Mouse (Mus musculus) splenic B cell, adult 2 months (primary cell): Measurements from ENCODE around the gene Tspan4.

Experiments used
- DNase-seq: peaks from one replicate; pipeline ENCODE4 v3.0.0-alpha.2; 2011; ENCODE audit warnings: low read depth, low spot score
- H3K27me3 ChIP-seq: 2 replicates; pipeline ENCODE4 v1.6.1; 2012; ENCODE audit warnings: mild to moderate bottlenecking, low read length, moderate library complexity, mixed read lengths; ENCODE audit not compliant: control insufficient read depth, poor library complexity, insufficient read depth, severe bottlenecking
- H3K36me3 ChIP-seq: 2 replicates; pipeline ENCODE4 v1.6.1; 2012; ENCODE audit warnings: mild to moderate bottlenecking, low read length, moderate library complexity, mixed read lengths; ENCODE audit not compliant: control insufficient read depth, poor library complexity, insufficient read depth, severe bottlenecking

Tspan4 gene

DNA sequence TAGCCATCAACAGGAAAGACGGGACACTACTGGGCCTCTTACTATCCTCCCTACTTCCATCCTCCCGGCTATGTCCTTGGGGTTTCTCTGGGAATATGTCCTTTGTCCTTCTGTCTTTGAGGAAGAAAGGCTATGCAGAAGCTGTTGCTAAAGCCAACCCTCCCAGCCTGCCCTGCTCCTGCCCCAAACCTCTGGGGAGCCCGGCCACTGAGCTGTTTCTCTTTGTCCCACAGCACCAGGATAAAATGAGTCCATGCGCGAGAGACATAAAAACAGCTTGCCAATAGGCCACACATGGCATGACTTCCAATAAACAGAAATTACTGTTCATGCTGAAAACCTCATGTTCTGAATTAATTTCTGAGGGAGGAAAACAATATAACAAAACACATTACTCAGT lies 43.3 kb downstream of the Tspan4 start:
- Histone ChIP-seq H3K27me3 (no peaks in the 10 kb centered on the region), H3K36me3 (no peaks in the 10 kb centered on the region)
- DNase-seq, result no peak

DNA sequence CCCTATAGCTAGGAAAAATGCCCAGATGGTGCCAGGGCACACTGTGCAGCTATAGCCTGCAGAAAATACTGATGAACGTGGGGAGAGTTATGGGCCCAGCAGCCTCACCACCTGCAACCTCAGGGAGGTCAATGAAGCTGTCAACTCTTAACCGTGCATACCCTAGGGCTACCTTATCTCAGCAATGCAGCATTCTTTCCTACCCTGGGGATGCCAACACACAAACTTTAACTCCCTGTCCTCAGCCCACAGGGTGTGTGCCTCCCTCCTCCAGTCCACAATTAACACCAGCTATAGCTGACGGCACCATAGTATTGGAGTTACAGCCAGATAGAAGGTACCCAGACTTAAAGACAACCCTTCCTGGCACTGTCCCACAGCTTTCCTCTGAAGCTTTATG lies 43.9 kb downstream of the Tspan4 start:
- H3K36me3 ChIP-seq, result no peaks in the 10 kb centered on the region
- H3K27me3 ChIP-seq, result no peaks in the 10 kb centered on the region
- DNase-seq, result no peak

DNA sequence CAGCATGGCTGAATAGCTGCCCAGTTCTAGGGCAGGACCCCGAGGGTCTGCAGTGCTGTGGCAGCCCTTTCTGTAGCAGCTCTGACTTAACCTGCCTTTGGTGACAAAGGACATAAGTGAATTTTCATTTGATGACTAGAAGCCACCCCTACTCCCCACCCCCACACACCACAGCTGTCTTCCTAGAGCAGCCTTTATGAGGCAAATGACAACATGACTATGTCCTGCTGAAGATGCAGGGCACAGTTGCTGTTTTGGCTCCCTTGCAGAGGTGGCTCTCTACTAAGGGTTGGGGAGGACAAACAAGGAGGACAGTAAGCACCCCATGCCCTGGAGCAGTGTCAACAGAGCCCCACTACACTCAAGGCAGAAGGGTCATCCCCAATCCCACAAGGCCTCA lies 44.8 kb downstream of the Tspan4 start:
- H3K36me3 ChIP-seq, result no peaks in the 10 kb centered on the region
- no peaks in the 10 kb centered on the region for H3K27me3 ChIP-seq
- no peak for DNase-seq

DNA sequence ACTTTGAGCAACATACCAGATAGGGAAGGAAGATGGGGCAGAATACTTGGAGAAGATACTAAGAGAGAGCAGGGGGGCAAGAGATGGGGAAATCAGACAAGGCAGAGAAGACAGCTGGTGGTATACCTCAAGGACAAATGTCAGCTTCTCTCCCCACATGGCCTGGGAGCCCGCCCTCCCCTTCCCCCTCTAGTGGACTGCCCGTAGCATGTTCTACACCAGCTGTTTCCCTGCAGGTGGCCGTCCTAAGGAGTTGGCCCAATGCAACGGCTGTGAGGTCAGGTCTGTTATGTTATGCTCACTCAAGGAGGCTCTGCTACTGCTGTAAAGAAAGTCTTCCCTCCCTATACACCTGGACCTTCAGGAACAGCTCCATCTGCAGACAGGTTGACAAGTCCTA lies 48.0 kb downstream of the Tspan4 start:
- H3K27me3 ChIP-seq, result no peaks in the 10 kb centered on the region
- no peak for DNase-seq
- no peaks in the 10 kb centered on the region; the same call in 1 of the 2 replicates for H3K36me3 ChIP-seq

DNA sequence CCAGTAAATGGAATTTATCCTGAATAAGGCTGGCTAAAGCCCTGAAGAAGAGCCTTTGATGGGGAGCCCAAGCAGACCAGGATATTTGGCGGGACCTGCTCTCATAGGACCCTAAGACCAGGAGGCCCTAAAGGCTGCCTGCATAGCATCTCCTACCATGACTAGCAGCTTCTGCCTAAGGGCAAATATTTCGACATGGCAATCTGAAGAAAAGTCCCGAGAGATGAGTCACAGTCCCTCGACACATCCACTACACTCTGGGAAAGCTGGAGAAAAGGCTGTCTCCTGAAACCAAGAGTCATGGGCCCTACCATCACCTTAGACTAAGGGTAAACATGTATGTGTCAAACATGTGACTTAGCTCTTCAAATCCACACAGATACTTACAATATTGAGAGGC lies 49.2 kb downstream of the Tspan4 start:
- DNase-seq, result no peak
- peaks cover 2% of the 10 kb centered on the region for H3K36me3 ChIP-seq
- no peaks in the 10 kb centered on the region for H3K27me3 ChIP-seq

DNA sequence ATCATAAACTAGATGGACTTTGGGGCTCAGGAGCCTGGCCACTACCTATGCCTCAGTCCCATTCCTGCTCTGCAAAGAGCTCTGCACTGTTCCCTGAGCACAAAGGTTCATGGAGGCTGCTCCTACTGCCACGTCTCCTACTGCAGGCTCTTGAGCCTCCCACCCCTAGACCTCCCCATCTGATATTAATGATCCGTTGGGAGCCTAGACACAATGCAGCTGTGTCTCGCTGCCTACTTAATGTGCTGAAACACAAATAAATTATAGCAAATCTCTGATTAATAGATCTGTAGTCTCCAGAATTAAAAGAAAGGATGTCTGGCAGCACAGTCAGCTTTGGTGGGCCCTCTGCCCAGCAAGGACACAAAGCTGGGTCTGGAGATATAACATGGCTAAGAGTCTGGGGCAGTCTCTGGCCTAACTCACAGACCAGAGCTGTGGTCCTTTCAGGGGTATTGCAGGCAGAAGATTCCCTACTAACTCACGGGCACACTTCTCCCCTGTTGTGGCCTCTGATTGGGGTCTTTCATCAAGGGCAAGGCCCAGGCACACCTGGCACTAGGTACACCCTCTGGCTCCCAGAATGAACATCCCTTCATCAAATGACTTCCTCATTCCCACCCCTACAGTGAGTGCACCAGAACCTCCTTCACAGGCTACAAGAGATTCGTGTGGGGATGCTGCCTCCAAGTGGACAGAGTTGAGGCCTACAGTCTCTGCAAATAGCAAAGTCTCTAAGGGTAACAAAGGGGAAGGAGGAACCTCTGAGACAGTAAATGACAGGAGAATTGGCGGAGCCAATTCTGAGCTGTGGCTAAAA lies 49.9 kb downstream of the Tspan4 start:
- H3K27me3 ChIP-seq, result no peaks in the 10 kb centered on the region; the same call in 1 of the 2 replicates
- peaks cover 2% of the 10 kb centered on the region for H3K36me3 ChIP-seq
- peak; percentile 92 for DNase-seq

DNA sequence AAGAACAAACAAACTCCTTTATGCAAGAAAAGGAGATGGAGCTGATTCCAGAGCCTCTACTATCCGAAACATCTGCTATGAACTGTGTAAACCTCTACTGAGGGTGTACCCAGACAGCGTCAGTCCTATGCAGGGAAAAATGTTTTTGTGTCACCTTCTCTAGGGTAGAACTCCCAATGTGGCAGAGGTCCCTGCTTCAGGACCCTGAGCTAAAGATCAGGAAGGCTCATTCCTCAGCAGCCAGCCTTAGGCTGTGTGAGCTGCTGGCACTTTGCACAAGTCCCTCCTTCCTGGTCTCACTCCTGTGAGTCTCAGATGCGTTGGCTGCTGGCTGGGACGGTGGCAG lies 50.5 kb downstream of the Tspan4 start:
- no peaks in the 10 kb centered on the region; the same call in 1 of the 2 replicates for H3K27me3 ChIP-seq
- no peak for DNase-seq
- H3K36me3 ChIP-seq, result peaks cover 2% of the 10 kb centered on the region

DNA sequence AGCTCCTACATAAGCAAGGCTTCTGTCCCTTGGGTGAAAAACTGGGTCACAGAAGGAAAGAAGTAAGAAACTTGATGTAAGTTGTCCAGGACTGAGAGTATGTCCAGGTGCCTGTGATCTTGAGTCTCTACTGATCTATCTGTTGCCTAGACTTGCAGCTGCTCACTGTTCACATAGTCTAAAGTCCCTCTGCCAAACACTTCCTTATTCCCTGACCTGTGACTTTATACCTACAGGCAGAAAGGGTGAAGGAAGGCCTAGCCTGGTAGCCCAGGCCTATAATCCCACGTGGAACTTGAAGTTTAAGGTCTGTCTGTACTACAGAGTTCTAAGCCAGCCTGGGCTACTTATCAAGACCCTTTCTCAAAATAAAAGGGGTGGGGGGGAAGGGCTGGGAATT lies 60.5 kb downstream of the Tspan4 start:
- Histone ChIP-seq H3K36me3 (no peaks in the 10 kb centered on the region), H3K27me3 (no peaks in the 10 kb centered on the region)
- no peak for DNase-seq

DNA sequence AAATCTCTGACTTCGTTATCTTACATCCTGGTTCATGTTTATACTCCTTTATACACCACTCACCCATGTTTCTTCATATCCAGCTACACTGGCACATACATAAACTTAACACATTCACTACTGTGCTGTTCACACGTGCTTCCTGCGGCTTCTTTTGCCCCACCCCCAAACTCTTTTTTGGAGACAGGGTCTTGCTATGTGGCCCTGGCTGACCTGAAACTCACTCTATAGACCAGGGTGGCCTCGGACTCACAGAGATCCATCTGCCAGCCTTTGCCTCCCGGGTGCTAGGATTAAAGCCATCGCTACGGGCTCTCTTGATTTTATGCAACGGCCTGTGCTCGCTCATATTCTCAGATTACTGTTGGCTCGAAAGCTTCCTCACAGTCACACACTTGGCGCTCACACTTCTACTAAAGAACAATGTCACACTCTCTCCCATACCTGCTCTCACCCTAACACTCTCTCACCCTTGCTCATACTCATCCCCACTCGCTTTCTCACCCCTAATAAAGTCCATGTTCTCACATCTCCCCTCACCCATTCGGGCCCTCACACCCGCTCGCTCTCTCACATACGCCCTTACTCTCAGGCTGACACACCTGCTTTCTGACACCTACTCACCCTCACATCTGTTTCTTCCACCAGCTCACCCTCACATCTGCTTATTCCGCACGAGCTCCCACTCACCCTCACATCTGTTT lies 64.0 kb downstream of the Tspan4 start:
- H3K27me3 ChIP-seq, result no peaks in the 10 kb centered on the region
- no peak for DNase-seq
- H3K36me3 ChIP-seq, result no peaks in the 10 kb centered on the region

DNA sequence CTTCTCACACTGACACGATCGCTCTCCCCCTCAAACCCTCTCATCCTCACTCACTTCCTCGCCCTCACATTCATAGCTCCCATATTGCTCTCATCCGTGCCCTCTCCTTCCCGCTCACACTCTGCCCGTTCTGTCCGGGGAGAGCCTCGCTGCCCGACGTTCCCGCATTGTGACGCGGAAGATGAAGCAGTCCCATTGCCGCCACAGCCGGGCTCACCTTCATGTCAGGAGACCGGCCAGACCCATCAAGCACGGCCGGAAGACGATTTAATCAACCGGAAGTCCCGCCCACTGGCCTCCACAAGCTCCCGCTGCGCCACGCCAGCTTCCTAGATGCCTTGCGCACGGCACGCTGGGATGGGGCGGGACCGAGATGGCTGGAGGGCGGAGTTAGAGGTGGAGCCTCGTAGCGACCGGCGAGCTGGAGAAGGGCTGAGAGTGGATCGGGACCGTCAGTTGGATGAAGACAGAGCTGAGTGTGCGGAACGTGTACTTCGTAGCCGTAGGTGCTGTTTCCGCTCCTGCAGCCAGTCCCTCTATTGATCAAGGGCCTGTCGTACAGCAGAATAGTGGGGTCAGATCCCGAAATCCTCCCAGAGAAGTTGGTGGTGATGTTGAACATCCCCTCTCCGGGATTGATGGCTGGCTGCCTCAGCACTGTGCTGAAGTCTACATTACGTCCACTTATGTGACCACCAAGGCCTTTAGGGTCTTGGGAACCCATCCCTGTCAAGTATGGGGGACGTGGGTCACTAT lies 64.7 kb downstream of the Tspan4 start, which contains the start of gene Chid1:
Gene Chid1 (minus strand): TSS at position 302 of the 756 bp plus-strand sequence.
- DNase-seq, result peak; percentile 98
- Histone ChIP-seq H3K27me3 (no peaks in the 10 kb centered on the region), H3K36me3 (no peaks in the 10 kb centered on the region)

DNA sequence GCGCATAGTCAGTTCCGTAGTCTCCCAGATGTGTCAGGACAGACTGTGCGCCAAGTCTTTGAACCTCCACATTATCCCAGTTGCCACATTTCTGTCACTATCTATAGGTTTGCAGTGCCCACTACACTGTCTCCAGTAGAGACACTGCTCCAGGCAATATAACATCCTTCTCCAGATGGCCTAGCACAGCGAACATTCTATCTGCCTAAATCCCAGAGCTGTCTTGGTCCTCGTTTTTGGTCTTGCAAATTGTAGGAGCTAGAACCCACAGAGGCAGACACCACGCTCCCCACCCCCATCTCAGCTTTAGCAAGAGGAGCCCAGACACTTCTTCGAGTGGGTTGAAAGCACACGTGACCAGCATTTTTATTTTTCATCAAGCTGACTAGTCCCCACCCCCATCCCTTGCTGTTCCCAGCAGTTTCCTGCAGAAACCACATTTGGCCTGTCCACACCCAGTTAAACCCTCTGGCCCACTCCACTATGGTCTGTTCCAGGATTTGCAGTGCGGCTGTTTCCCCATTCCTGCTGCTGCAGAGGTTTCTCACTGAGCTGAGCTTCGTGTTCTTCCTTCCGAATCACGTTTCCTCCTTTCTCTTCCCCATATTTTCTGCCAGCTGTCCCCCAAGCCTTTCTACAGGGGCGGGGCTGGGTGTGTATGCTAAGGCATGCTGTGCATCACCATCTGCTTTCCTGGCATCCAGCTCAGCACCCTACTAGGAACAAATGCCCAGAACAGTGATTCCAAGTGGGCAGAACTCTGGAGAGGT lies 65.5 kb downstream of the Tspan4 start:
- Histone ChIP-seq H3K27me3 (no peaks in the 10 kb centered on the region), H3K36me3 (no peaks in the 10 kb centered on the region)
- peak; percentile 54 for DNase-seq

DNA sequence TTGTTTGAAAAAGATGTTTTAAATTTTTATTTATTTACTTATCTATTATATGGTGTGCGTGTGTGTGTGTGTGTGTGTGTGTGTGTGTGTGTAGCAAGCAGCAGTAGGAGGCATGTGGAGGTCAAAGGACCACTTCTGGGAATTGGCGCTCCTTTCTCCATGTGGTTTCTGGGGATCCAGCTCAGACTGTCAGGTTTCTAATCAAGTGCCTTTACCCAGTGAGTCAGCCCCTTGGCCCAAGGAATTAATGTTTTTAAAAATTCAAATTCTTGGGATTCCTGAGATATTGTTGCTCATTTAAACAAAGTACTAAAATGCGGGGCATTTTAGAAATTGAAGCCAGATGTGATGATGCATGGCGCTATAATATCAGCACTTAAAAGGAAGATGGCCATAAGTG lies 66.6 kb downstream of the Tspan4 start:
- Histone ChIP-seq H3K36me3 (no peaks in the 10 kb centered on the region), H3K27me3 (no peaks in the 10 kb centered on the region)
- no peak for DNase-seq

DNA sequence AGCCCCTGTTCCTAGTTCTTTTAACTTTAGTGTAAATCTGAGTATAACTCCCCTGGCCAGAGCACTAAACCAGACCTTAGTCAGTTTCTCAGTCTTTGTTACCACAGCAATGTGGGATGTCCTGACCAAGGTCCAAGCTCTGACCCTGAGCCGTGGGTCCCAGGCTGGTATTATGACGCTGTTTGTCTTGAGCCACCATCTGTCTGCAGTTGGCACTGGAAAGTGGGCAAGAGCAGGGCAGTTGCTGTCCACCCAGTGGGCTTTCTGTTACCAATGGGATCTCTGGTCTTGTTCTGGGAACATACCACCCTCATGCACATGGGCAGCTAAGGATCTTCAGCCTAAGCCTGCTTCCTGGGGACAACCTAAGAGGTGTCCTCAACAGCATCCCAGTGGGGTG lies 67.5 kb downstream of the Tspan4 start:
- DNase-seq, result no peak
- no peaks in the 10 kb centered on the region for H3K27me3 ChIP-seq
- no peaks in the 10 kb centered on the region for H3K36me3 ChIP-seq
